Mouse (Mus musculus) cerebellum, postnatal 4 days (tissue): Measurements from ENCODE around the gene Gm5788.
"Not testable (repeated sequence)": the region's sequence is repeated elsewhere in the genome, so short reads cannot be mapped to it uniquely, and the experiment has no call there.

Source experiments
- DNase-seq, 2 experiments: peaks; one replicate each; pipeline ENCODE4 v3.0.0; 2022; ENCODE audit warnings: low spot score in 2 of 2, mixed read lengths in 1 of 2

Gm5788 gene

DNA sequence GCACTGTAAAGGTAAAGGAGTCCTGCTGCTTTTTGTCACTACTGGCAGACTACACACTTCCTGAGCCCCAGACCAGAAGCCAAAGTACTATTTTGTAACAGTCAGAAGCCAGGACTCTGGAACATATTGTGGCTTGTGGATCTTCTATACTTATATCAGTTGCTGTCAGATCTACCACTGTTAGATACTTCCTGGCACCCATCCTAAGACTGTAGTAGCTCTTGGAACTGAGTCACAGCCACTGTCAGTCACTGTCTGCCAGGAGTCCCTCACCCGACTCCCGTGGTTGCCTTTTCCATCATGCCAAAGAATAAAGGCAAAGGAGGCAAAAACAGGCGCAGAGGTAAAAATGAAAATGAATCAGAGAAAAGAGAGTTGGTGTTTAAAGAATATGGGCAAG, at the start of gene Gm5788:
Gm5788 (plus strand) TSS at position 301 of the 400 bp plus-strand sequence.
- not testable (repeated sequence) for DNase-seq

- DNase-seq: no peak
These were observed 45.1 kb upstream of the Gm5788 start for GRCm38 (mm10) chr12:87449456-87449855.

DNA sequence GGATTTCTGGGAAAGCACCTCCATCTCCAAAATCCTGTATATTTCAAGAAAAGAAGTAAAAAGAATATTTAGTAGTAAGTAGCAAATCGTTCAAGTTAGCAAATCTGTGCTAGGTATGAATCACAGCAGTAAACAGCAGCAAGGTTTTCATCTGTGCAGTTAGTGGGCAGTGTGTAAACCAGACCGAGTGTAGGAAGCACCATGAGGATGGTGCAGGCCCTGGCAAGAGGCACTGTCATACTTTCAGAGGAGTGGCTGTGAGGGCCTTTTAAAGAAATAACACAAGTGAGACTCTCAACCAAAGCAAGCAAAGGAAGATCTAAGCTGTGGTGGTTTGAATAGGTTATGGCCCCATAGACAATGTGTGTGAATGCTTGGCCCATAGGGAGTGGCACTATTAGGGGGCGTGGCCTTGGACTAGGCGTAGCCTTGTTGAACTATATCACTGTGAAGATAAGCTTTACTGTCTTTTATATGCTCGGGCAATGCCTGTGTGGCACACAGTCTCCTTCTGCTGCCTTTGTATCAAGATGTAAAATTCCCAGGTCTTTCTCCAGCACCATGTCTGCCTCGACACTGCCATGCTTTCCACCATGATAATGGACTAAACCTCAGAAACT, 29.7 kb upstream of the Gm5788 start:
- no peak for DNase-seq

DNA sequence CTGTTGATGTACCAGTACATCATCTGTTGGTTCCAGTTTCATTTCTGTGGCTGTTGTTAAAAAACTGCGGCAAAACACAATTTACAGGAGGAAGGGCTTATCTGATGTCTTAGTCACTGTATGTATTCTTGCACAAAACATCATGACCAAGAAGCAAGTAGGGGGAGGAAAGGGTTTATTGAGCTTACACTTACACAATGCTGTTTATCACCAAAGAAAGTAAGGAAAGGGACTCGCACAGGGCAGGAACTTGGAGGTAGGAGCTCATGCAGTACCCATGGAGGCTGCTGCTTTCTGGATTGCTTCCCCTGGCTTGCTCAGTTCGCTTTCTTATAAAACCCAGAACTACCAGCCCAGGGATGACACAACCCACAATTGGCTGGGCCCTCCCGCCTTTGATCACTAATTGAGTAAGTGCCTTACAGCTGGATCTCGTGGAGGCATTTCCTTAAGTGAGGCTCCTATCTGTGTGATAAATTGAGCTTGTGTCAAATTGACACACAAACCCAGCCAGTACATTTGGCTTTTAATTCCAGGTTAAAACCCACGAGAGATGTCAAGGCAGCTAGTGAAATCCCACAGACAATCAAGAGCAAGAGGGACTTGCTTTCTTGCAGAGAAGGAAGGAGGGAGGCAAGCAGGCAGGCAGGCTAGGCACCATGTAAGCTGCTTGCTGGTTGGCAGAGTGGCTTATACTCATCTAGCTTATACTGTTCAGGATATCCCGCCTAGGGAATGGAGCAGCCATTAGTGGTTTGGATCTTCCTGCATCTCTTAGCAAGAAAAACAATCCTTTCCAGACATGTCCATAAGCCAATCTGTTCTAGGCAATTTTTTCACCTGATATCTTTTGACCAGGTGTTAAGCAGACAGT, 24.0 kb upstream of the Gm5788 start:
- no peak for DNase-seq

DNA sequence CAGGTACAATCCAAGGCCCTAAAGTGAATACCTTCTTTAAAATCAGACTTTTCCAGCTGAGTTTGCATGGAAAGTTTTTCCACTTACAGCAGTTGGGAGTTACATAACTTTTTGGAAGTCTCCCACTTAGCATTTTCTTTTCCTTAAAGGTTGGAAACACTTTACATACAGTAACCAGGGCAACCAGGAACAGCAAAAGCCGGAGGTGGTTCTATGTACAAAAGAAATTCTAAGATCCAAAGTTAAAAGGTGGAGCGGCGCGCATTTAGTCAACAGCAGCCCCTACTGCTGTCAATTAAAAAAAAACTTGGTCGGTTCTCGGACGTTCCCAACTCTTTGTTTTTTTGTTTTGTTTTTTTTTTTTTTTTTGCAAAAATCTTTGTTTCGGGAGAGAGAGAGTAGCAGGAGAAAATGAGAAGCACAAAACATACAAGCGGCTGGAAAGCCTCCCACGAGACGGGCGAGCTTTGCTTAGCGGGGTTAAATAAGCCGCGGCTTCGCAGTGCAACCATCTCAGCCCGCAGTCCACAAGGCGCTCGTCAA, 23.0 kb upstream of the Gm5788 start:
- no peak for DNase-seq

DNA sequence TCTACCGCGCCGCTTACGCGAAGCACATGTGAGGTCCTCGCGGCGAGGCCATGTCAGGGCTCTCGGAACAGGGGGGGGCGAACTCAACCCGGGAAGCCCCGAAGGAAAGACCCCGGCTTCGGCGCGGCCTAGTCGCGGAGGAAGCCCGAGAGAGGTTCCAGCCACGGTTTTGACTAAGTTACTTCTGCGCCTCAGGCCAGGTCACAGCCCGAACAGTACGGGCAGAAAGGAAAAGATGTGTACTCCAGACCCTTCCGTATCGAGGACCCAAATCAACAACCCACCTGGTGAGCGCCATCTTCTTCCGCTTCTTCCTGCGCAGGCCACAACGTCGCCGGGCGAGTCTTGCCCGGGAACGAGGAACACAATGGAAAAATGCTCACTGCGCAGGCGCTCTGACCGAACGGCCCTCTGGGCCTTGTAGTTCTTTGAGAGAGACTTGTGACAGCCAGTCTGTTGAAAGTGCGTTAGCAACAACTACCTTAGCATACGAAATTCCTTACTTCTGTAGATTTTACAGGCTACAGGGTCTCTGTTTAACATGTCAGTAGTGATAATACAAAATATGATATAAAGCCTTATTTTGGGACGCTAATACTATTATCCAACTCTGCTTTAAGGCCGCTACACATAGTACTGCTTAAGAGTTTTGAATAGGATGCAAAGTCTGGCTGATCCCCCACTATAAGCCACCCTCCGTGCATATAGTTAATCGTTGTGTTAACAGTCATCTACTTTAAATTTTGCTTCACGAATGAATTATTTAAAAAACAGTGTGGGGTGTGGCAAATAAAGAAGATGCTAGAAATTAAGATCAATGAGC, 22.3 kb upstream of the Gm5788 start, which contains the start of gene Snw1:
Snw1 (minus strand) TSS at position 311 of the 823 bp plus-strand sequence.
- DNase-seq: peak; percentile 86 to 91

DNA sequence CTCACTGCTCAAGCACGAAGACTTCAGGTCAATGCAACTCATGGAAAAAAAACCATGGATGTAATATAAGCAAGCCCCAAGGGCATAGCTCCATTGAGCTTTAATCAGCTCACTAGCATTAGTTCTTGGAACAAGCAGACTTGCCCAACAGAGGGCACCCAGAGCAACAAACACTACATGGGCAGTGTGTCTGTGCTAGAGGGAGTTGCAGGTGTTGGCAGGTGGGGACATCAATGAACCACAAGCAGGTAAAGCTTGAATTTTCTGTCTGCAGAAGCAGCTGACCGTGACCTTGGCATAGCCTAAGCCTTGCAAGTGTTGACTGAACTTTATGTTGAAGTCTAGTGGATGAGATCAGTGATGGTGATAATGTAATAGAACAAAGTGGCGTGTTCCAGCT, 19.8 kb upstream of the Gm5788 start:
- no peak for DNase-seq

DNA sequence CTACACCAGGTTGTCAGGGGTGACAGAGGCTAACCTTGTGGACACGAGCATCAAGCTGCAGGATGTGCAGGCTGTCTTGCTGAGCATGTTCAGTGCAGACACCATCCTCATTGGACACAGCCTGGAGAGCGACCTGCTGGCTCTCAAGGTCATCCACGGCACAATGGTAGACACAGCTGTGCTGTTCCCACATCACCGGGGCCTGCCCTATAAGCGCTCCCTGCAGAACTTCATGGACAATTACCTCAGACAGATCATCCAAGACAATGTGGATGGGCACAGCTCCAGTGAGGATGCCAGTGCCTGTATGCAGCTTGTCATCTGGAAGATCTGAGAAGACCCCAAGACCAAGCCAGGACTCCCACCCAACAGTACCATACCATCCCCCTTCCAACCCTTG, 12.0 kb upstream of the Gm5788 start:
- DNase-seq: not testable (repeated sequence)

DNA sequence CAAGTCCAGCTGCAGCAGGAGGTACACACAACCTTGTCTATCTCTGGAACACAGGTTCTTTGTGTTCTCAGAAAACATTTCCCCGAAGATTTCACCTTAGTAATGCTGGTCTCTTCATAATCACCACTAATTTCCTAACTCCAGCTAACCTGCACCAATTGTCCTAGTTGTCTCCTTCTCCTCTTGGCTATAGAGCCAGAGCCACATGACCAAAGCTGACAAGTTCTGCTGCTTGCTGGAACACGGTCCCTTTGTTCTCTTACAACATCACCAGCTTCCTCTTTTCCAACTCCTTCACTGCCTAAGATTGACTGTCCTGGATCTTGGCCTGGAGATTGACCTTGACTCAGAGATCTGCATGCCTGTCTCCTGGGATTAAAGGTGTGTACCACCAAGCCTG, 5.8 kb upstream of the Gm5788 start:
- not testable (repeated sequence) for DNase-seq

DNA sequence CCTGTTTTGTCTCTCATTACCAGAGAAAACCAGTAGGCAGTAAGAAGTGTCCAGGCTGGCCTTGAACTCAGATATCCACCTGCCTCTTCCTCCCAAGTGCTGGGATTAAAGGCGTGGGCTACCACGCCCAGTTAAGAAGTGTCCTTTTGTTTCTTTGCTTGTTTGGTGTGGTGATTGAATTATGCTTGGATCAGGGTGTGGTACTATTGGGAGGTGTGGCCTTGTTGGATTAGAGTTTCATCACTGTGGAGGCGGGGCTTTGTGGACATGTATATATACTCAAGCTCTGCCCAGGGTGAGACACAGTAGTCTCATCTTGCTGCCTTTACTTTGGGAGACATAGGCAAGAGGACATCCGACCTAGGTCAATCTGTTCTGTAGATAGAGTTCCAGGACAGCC, 19.5 kb downstream of the Gm5788 start, which contains the start of gene Gm8300:
Gm8300 (plus strand) TSS at position 301 of the 400 bp plus-strand sequence.
- not testable (repeated sequence) for DNase-seq

DNA sequence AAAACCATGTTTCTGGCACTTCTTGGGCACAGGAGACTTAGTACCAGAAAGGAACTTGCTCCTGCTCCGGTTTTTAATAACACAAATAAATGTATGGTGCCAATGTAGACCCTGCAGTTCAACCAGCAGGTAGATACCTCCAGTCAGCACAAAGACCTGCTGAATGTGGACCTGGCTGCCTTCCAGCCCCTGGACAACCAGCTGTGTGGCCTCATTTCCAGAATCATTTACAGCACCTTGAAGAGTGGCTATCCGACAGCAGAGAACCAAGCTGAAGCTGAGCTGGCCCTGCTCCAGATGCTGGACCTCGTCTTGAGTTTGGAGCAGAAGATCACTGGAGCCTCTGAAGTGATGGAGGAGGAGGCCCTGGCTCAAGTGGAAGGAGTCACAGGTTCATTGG, 25.1 kb downstream of the Gm5788 start:
- not testable (repeated sequence) for DNase-seq

- no peak for DNase-seq
These were observed 49.4 kb downstream of the Gm5788 start for GRCm38 (mm10) chr12:87543927-87544326.
